Mouse (Mus musculus) forebrain, postnatal 0 days (tissue): ENCODE measurements around the gene Ager. TPM values are rescaled to one million over a fixed set of nuclear protein-coding genes. Genes with fewer than 3 reads are reported as not detected.

Source experiments
- ATAC-seq: fragments of 200-750 bp; cut with Nextera tagmentation; 2 replicates; pipeline ENCODE4 v1.8.0; 2017; ENCODE audit warnings: mild to moderate bottlenecking, moderate library complexity
- DNase-seq: peaks from one replicate; pipeline ENCODE4 v3.0.0-alpha.2; 2015
- H3K27ac ChIP-seq: fragments of 300-500 bp; sonication (generic); 2 replicates; pipeline ENCODE4 v1.5.1; 2014; ENCODE audit warnings: low read depth, mild to moderate bottlenecking, antibody characterized with exemption, low read length, moderate library complexity, mixed read lengths
- H3K27me3 ChIP-seq: fragments of 300-500 bp; sonication (generic); 2 replicates; pipeline ENCODE4 v1.6.1; 2014; ENCODE audit warnings: mild to moderate bottlenecking, low read length, mixed read lengths; ENCODE audit not compliant: insufficient read depth
- H3K36me3 ChIP-seq: fragments of 300-500 bp; sonication (generic); 2 replicates; pipeline ENCODE4 v1.6.1; 2014; ENCODE audit warnings: mild to moderate bottlenecking, moderate library complexity; ENCODE audit not compliant: insufficient read depth
- H3K4me1 ChIP-seq: fragments of 300-500 bp; sonication (generic); 2 replicates; pipeline ENCODE4 v1.6.1; 2014; ENCODE audit warnings: antibody characterized with exemption; ENCODE audit not compliant: insufficient read depth
- H3K4me2 ChIP-seq: fragments of 300-500 bp; sonication (generic); 2 replicates; pipeline ENCODE4 v1.6.1; 2014; ENCODE audit warnings: low read depth, mild to moderate bottlenecking, moderate library complexity
- H3K4me3 ChIP-seq: fragments of 300-500 bp; sonication (generic); 2 replicates; pipeline ENCODE4 v1.5.1; 2014; ENCODE audit warnings: low read depth, low read length, mixed read lengths
- H3K9ac ChIP-seq: fragments of 300-500 bp; sonication (generic); 2 replicates; pipeline ENCODE4 v1.6.1; 2014; ENCODE audit warnings: mild to moderate bottlenecking
- H3K9me3 ChIP-seq: fragments of 300-500 bp; sonication (generic); 2 replicates; pipeline ENCODE4 v1.6.1; 2016; ENCODE audit warnings: low read length
- CTCF ChIP-seq: sonication (generic); IDR thresholded peaks from 2 replicates; pipeline ENCODE4 v1.5.1; 2016; ENCODE audit warnings: antibody characterized with exemption, control low read depth, low read depth
- WGBS: fragments of 180-500 bp; shearing (Covaris S2); extraction: QIAGEN DNeasy Blood & Tissue Kit; methylation state at CpG from one replicate; pipeline ENCODE4 v1.1.7; 2014; 5-methylcytosine and 5-hydroxymethylcytosine counted together
- polyA plus RNA-seq: library from polyadenylated mRNA; unstranded; fragments of >200 nt; fragmentation: Nextera tagmentation; extraction: Ambion mirVana; gene quantifications from 2 replicates; pipeline ENCODE4 v1.2.1, GENCODE M21; 2015
- total RNA-seq: library from RNA; depleted of rRNA; stranded (reverse); fragments of >200 nt; gene quantifications from 2 replicates; pipeline ENCODE4 v1.2.3, GENCODE M21; 2014

Gene Ager
- total and polyA plus RNA-seq, 2 experiments from 2014 or later: 1.2 to 2.8 TPM

GRCm38 (mm10) chr17:34639461-34640255, 42.0 kb downstream of the Ager start:
- DNase-seq (no peak), ATAC-seq (no peak)
- no peak overlapping the region; the same call in 1 of the 2 replicates for H3K27ac ChIP-seq
- TF ChIP-seq CTCF: no peak
- H3K36me3 ChIP-seq: no peaks in the 10 kb centered on the region
- H3K4me3 ChIP-seq: no peak overlapping the region
- no peak overlapping the region for H3K4me2 ChIP-seq
- WGBS: 73% methylated on average over 7 of the region's 7 CpGs
- H3K4me1 ChIP-seq: no peaks in the 10 kb centered on the region
- H3K9ac ChIP-seq: no peak overlapping the region
- H3K9me3 ChIP-seq: no peaks in the 10 kb centered on the region
- H3K27me3 ChIP-seq: no peaks in the 10 kb centered on the region

DNA sequence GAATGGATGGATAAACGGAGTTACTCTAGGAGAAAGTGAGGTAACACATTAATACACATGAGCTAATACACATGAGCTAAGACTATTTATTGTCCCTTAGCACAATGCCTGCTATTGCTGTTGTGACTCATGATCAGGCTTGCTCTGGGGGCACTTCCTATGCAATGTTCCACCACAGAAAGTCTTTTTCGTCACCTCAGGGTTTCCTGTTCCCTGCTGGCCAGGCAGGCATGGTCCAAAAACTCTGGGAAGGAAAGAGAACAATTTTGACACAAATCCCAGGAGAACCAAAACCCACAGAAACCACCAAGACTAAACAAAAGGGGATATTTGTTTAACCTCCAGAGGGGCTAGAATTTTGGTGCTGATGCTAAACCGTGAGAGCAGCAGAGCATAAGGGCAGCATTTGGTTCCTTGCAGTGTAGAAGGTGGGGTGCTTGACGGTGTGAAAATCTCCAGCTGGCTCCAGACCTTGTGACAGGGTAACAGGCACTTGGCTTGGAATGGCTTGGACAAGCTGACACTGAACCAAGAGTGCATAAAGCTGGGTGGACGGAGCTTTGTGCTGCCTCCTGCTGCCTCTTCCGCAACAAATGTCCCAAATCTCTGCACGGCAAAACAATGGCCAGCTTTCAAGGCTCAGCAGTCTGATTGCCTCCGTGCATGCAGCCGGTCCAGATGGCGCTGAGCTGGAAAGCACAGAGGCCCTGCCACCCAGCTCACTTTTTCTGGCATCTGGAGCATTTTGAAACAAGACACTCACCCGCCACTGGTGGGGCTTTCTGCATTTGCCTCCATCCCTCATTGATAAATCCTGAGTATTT, 43.3 kb downstream of the Ager start:
- Histone ChIP-seq H3K4me1 (0 out of 2 replicates have a peak, but pooled peaks cover 8% of the 10 kb centered on the region), H3K27me3 (no peaks in the 10 kb centered on the region), H3K27ac (peak overlapping the region; percentile 58), H3K9me3 (no peaks in the 10 kb centered on the region), H3K9ac (no peak overlapping the region), H3K4me2 (no peak overlapping the region), H3K4me3 (no peak overlapping the region), H3K36me3 (no peaks in the 10 kb centered on the region)
- 7% methylated on average over 11 of the region's 11 CpGs for WGBS
- DNase-seq (peak; percentile 56), ATAC-seq (peak; percentile 38)
- TF ChIP-seq CTCF: no peak

DNA sequence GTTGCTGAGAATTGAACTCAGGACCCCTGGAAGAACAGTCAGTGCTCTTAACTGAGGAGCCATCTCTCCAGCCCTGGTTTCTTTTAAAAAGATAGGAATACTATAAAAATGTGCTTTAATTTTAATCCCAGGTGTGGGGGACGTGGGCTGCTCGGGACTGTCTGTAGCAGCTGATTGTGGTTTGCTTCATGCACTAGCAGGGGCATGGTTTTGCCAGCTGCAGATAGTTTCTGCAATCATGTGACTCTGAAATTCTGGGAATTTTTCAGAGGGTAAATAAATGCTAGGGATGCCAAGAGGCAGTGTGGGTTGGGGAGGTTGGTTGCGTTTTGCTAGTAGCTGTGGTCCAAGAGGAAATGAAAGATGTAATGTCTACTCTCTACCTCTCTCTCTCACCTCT, 44.3 kb downstream of the Ager start:
- Histone ChIP-seq H3K4me1 (peaks cover 12% of the 10 kb centered on the region; the same call in 1 of the 2 replicates), H3K4me2 (no peak overlapping the region), H3K4me3 (no peak overlapping the region), H3K9ac (no peak overlapping the region), H3K27me3 (no peaks in the 10 kb centered on the region), H3K27ac (no peak overlapping the region), H3K9me3 (no peaks in the 10 kb centered on the region), H3K36me3 (no peaks in the 10 kb centered on the region)
- ATAC-seq (no peak), DNase-seq (no peak)
- no peak for TF ChIP-seq CTCF
- 81% methylated on average over 3 of the region's 3 CpGs for WGBS

GRCm38 (mm10) chr17:34643379-34643778, 45.7 kb downstream of the Ager start:
- WGBS: 93% methylated on average over 4 of the region's 4 CpGs
- H3K36me3 ChIP-seq: no peaks in the 10 kb centered on the region
- H3K9me3 ChIP-seq: no peaks in the 10 kb centered on the region
- no peak for TF ChIP-seq CTCF
- H3K9ac ChIP-seq: no peak overlapping the region
- H3K27me3 ChIP-seq: no peaks in the 10 kb centered on the region
- peaks cover 17% of the 10 kb centered on the region for H3K4me1 ChIP-seq
- H3K4me2 ChIP-seq: no peak overlapping the region
- ATAC-seq (no peak), DNase-seq (no peak)
- H3K27ac ChIP-seq: no peak overlapping the region
- H3K4me3 ChIP-seq: no peak overlapping the region

- ATAC-seq: no peak
- H3K4me1 ChIP-seq: peaks cover 17% of the 10 kb centered on the region
- 0 out of 2 replicates have a peak overlapping the region, but pooled peaks have one; percentile 2 for H3K27ac ChIP-seq
Measured at GRCm38 (mm10) chr17:34643944-34644343, 46.3 kb downstream of the Ager start.

DNA sequence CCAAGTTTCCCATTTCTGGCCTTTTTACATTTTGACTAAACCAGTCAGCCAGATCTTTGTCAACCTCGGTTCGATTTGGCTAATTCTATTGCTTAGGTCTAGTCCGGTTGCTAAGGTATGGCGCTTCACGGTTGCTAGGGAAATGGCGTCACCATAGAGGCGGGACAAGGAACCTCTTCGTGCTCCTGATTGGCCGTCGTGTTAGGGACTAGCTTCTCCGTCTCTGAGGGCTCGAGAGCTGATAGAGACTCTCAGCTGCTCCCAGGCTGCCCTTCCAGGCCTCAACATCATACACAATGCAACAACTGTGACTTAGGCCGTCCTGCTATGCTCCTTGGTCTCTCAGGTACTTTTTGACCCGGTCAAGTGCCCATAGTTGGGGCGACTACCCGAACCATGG, 46.9 kb downstream of the Ager start, which contains the start of gene Fkbpl:
Fkbpl (plus strand) TSS at position 157 of the 400 bp plus-strand sequence.
- Histone ChIP-seq H3K36me3 (peaks cover 11% of the 10 kb centered on the region), H3K4me3 (peak within 1 kb of the TSS; percentile 52), H3K9ac (peak within 1 kb of the TSS; percentile 55), H3K27ac (peak within 1 kb of the TSS; percentile 74), H3K4me1 (peaks cover 17% of the 10 kb centered on the region), H3K9me3 (no peaks in the 10 kb centered on the region), H3K4me2 (peak within 1 kb of the TSS; percentile 60), H3K27me3 (no peaks in the 10 kb centered on the region)
- DNase-seq (peak; percentile 98), ATAC-seq (peak; percentile 82)
- TF ChIP-seq CTCF: no peak
- WGBS: 1% methylated on average over 16 of the region's 16 CpGs

More at GRCm38 (mm10) chr17:34643944-34644343, 46.3 kb downstream of the Ager start:
- no peak for TF ChIP-seq CTCF
- WGBS: 86% methylated on average over 10 of the region's 10 CpGs
- Histone ChIP-seq H3K9ac (no peak overlapping the region), H3K4me2 (no peak overlapping the region), H3K36me3 (0 out of 2 replicates have a peak, but pooled peaks cover 5% of the 10 kb centered on the region), H3K4me3 (no peak overlapping the region), H3K27me3 (no peaks in the 10 kb centered on the region), H3K9me3 (no peaks in the 10 kb centered on the region)
- DNase-seq: no peak
